Mouse (Mus musculus): ENCODE results near the gene Bbof1. TPM values are rescaled to one million over a fixed set of nuclear protein-coding genes. Genes with fewer than 3 reads are reported as not detected.

The Bbof1 gene
- total RNA-seq (2021) = 1 to 10 TPM; 1.9 TPM

GRCm38 (mm10) chr12:84408819-84409507, at the start of gene Bbof1, which contains the start of gene Entpd5:
TSS of gene Bbof1 (plus strand) at chr12:84409071.
TSS of gene Entpd5 (minus strand) at chr12:84409029.
- intact Hi-C loops (cut with DNase I) = loop anchor here (2.0 kb wide), 1 partner anchor 48 kb away; the partner anchor contains the start of genes Coq6 and Fam161b
- peak; percentile 94 to 95 for DNase-seq

GRCm38 (mm10) chr12:84361555-84362489, 47.0 kb upstream of the Bbof1 start, which contains the start of the genes Coq6 and Fam161b:
TSS of gene Coq6 (plus strand) at chr12:84361657.
TSS of gene Fam161b (minus strand) at chr12:84361833.
- DNase-seq = peak; percentile 96 to 97
- intact Hi-C loops (cut with DNase I) = loop anchor here (2.0 to 5.0 kb wide), 2 partner anchors 47 to 90 kb away; partner anchors contain the start of genes Aldh6a1, Bbof1, Entpd5 and Lin52

- no peak for DNase-seq
- intact Hi-C loops (cut with DNase I) = loop anchor here (5.0 kb wide), 1 partner anchor 89 kb away; the partner anchor contains the start of genes Aldh6a1 and Lin52
Measured at GRCm38 (mm10) chr12:84362872-84363271, 46.0 kb upstream of the Bbof1 start.

- no peak for DNase-seq
- intact Hi-C loops (cut with DNase I) = loop anchor here (5.0 kb wide), 1 partner anchor 88 kb away; the partner anchor contains the start of genes Aldh6a1 and Lin52
Measured at GRCm38 (mm10) chr12:84364291-84364690, 44.6 kb upstream of the Bbof1 start.

- intact Hi-C loops (cut with DNase I) = no loop called here
- DNase-seq = no peak
Measured at GRCm38 (mm10) chr12:84365137-84365536, 43.7 kb upstream of the Bbof1 start.

- no peak for DNase-seq
- intact Hi-C loops (cut with DNase I) = no loop called here
Measured at GRCm38 (mm10) chr12:84366971-84367370, 41.9 kb upstream of the Bbof1 start.

GRCm38 (mm10) chr12:84371647-84372046, 37.2 kb upstream of the Bbof1 start:
- intact Hi-C loops (cut with DNase I) = no loop called here
- DNase-seq = no peak

- DNase-seq = no peak
- intact Hi-C loops (cut with DNase I) = no loop called here
Measured at GRCm38 (mm10) chr12:84373831-84374481, 34.9 kb upstream of the Bbof1 start.

- peak; percentile 58 to 64 for DNase-seq
- intact Hi-C loops (cut with DNase I) = no loop called here
Measured at GRCm38 (mm10) chr12:84382369-84382768, 26.5 kb upstream of the Bbof1 start.

GRCm38 (mm10) chr12:84384644-84385081, 24.2 kb upstream of the Bbof1 start:
- intact Hi-C loops (cut with DNase I) = no loop called here
- peak; percentile 80 to 86 for DNase-seq

GRCm38 (mm10) chr12:84385408-84385807, 23.5 kb upstream of the Bbof1 start:
- DNase-seq = no peak
- intact Hi-C loops (cut with DNase I) = no loop called here

- no peak for DNase-seq
- intact Hi-C loops (cut with DNase I) = no loop called here
Measured at GRCm38 (mm10) chr12:84388097-84388496, 20.8 kb upstream of the Bbof1 start.

- intact Hi-C loops (cut with DNase I) = no loop called here
- DNase-seq = no peak
Measured at GRCm38 (mm10) chr12:84388774-84389400, 20.0 kb upstream of the Bbof1 start.

GRCm38 (mm10) chr12:84390336-84390735, 18.5 kb upstream of the Bbof1 start:
- DNase-seq = peak; percentile 55 to 66
- intact Hi-C loops (cut with DNase I) = no loop called here

- intact Hi-C loops (cut with DNase I) = no loop called here
- no peak for DNase-seq
Measured at GRCm38 (mm10) chr12:84392681-84393080, 16.2 kb upstream of the Bbof1 start.

GRCm38 (mm10) chr12:84393847-84394246, 15.0 kb upstream of the Bbof1 start:
- intact Hi-C loops (cut with DNase I) = no loop called here
- DNase-seq = no peak

- DNase-seq = no peak
- intact Hi-C loops (cut with DNase I) = no loop called here
Measured at GRCm38 (mm10) chr12:84396947-84397679, 11.8 kb upstream of the Bbof1 start.

GRCm38 (mm10) chr12:84397685-84398084, 11.2 kb upstream of the Bbof1 start:
- no peak for DNase-seq

GRCm38 (mm10) chr12:84398629-84399028, 10.2 kb upstream of the Bbof1 start:
- DNase-seq = no peak
- intact Hi-C loops (cut with DNase I) = no loop called here

More at GRCm38 (mm10) chr12:84397685-84398084, 11.2 kb upstream of the Bbof1 start:
- intact Hi-C loops (cut with DNase I) = no loop called here
